Mouse (Mus musculus): ENCODE measurements around the gene Trp53i11. TPM values are rescaled to one million over a fixed set of nuclear protein-coding genes. Genes with fewer than 3 reads are reported as not detected.

Trp53i11 gene
- polyA plus RNA-seq, 1 experiment: 0.65 TPM

- Histone ChIP-seq H3K27me3 (ENCODE audit: control insufficient read depth, insufficient read depth, insufficient read length) (peaks cover 59% of the 10 kb centered on the region), H3K4me2 (ENCODE audit: low read depth) (no peak overlapping the region), H3ac (ENCODE audit: control insufficient read depth, insufficient read length) (no peak overlapping the region), H3K79me2 (ENCODE audit: control insufficient read depth, insufficient read depth) (no peaks in the 10 kb centered on the region), H3K36me3 (ENCODE audit: control insufficient read depth, insufficient read depth) (no peaks in the 10 kb centered on the region), H3K4me3 (no peak overlapping the region)
- TF ChIP-seq CEBPB (IDR thresholded peaks at IDR 0.05; ENCODE audit: insufficient read depth, poor library complexity, severe bottlenecking) (no peak), MYOD1 (IDR thresholded peaks at IDR 0.05; ENCODE audit: control insufficient read depth in 1 of 3, insufficient read length in 2 of 3, low read depth in 2 of 3) (no peak), TCF12 (IDR thresholded peaks at IDR 0.05; ENCODE audit: insufficient read depth, poor library complexity, severe bottlenecking) (no peak), MYOG (IDR thresholded peaks at IDR 0.05; ENCODE audit: control insufficient read depth in 1 of 3, insufficient read depth in 1 of 3, insufficient read length in 2 of 3, low read depth in 2 of 3) (no peak), REST (IDR thresholded peaks at IDR 0.05; ENCODE audit: insufficient read depth, insufficient read length) (no peak), USF1 (IDR thresholded peaks at IDR 0.05; ENCODE audit: low read depth) (no peak), SRF (IDR thresholded peaks at IDR 0.05; ENCODE audit: control insufficient read depth, insufficient read length, low read depth) (no peak), MAX (IDR thresholded peaks at IDR 0.05; ENCODE audit: low read depth) (no peak), TCF3 (IDR thresholded peaks at IDR 0.05; ENCODE audit: insufficient read length, low read depth) (no peak), POLR2A (IDR thresholded peaks at IDR 0.05; ENCODE audit: insufficient read length, low read depth) (no peak), POLR2AphosphoS2 (IDR thresholded peaks at IDR 0.05; ENCODE audit: insufficient read length, low read depth) (no peak)
Measured at GRCm38 (mm10) chr2:93244090-93244443, 56.7 kb downstream of the Trp53i11 start.

DNA sequence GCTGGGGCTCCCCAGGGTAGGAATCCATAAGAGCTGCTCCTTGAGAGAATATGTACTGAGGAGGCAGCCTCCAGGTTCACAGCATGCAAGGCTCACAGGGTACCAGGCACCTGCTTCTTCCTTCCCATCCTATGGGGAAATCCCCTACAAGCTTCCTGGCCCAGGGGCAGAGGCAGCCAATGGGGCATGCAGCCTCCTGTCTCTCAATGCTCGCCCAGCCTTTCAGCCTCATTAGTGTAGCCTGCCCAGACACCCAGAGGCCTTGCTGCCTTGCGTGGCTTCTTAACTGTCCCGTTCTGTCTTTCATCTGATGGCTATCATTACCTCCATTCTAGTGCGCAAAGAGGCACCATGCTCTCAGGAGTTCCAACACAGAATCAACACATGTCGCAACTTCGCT lies 61.7 kb downstream of the Trp53i11 start:
- Histone ChIP-seq H3K36me3 (ENCODE audit: control insufficient read depth, insufficient read depth) (no peaks in the 10 kb centered on the region), H3K4me3 (no peak overlapping the region), H3K27me3 (ENCODE audit: control insufficient read depth, insufficient read depth, insufficient read length) (peaks cover 46% of the 10 kb centered on the region), H3K79me2 (ENCODE audit: control insufficient read depth, insufficient read depth) (no peaks in the 10 kb centered on the region), H3ac (ENCODE audit: control insufficient read depth, insufficient read length) (no peak overlapping the region), H3K4me2 (ENCODE audit: low read depth) (no peak overlapping the region)
- TF ChIP-seq REST (IDR thresholded peaks at IDR 0.05; ENCODE audit: insufficient read depth, insufficient read length) (no peak), TCF3 (IDR thresholded peaks at IDR 0.05; ENCODE audit: insufficient read length, low read depth) (no peak), E2F4 (IDR thresholded peaks at IDR 0.05; ENCODE audit: insufficient read depth) (no peak), MYOG (IDR thresholded peaks at IDR 0.05; ENCODE audit: control insufficient read depth in 1 of 3, insufficient read depth in 1 of 3, insufficient read length in 2 of 3, low read depth in 2 of 3) (no peak), USF1 (IDR thresholded peaks at IDR 0.05; ENCODE audit: low read depth) (no peak), TCF12 (IDR thresholded peaks at IDR 0.05; ENCODE audit: insufficient read depth, poor library complexity, severe bottlenecking) (no peak), CEBPB (IDR thresholded peaks at IDR 0.05; ENCODE audit: insufficient read depth, poor library complexity, severe bottlenecking) (no peak), POLR2AphosphoS2 (IDR thresholded peaks at IDR 0.05; ENCODE audit: insufficient read length, low read depth) (no peak), MAX (IDR thresholded peaks at IDR 0.05; ENCODE audit: low read depth) (no peak), MYOD1 (IDR thresholded peaks at IDR 0.05; ENCODE audit: control insufficient read depth in 1 of 3, insufficient read length in 2 of 3, low read depth in 2 of 3) (no peak), SRF (IDR thresholded peaks at IDR 0.05; ENCODE audit: control insufficient read depth, insufficient read length, low read depth) (no peak), POLR2A (IDR thresholded peaks at IDR 0.05; ENCODE audit: insufficient read length, low read depth) (no peak)

- Histone ChIP-seq H3ac (ENCODE audit: control insufficient read depth, insufficient read length) (no peak overlapping the region), H3K4me2 (ENCODE audit: low read depth) (no peak overlapping the region), H3K4me3 (no peak overlapping the region), H3K36me3 (ENCODE audit: control insufficient read depth, insufficient read depth) (no peaks in the 10 kb centered on the region), H3K27me3 (ENCODE audit: control insufficient read depth, insufficient read depth, insufficient read length) (peaks cover 36% of the 10 kb centered on the region), H3K79me2 (ENCODE audit: control insufficient read depth, insufficient read depth) (no peaks in the 10 kb centered on the region)
- TF ChIP-seq TCF12 (IDR thresholded peaks at IDR 0.05; ENCODE audit: insufficient read depth, poor library complexity, severe bottlenecking) (no peak), POLR2A (IDR thresholded peaks at IDR 0.05; ENCODE audit: insufficient read length, low read depth) (no peak), E2F4 (IDR thresholded peaks at IDR 0.05; ENCODE audit: insufficient read depth) (no peak), MAX (IDR thresholded peaks at IDR 0.05; ENCODE audit: low read depth) (no peak), TCF3 (IDR thresholded peaks at IDR 0.05; ENCODE audit: insufficient read length, low read depth) (no peak), MYOD1 (IDR thresholded peaks at IDR 0.05; ENCODE audit: control insufficient read depth in 1 of 3, insufficient read length in 2 of 3, low read depth in 2 of 3) (no peak), MYOG (IDR thresholded peaks at IDR 0.05; ENCODE audit: control insufficient read depth in 1 of 3, insufficient read depth in 1 of 3, insufficient read length in 2 of 3, low read depth in 2 of 3) (no peak), CEBPB (IDR thresholded peaks at IDR 0.05; ENCODE audit: insufficient read depth, poor library complexity, severe bottlenecking) (no peak), REST (IDR thresholded peaks at IDR 0.05; ENCODE audit: insufficient read depth, insufficient read length) (no peak), SRF (IDR thresholded peaks at IDR 0.05; ENCODE audit: control insufficient read depth, insufficient read length, low read depth) (no peak), USF1 (IDR thresholded peaks at IDR 0.05; ENCODE audit: low read depth) (no peak), POLR2AphosphoS2 (IDR thresholded peaks at IDR 0.05; ENCODE audit: insufficient read length, low read depth) (no peak)
Measured at GRCm38 (mm10) chr2:93250611-93251010, 63.3 kb downstream of the Trp53i11 start.

Other genes starting within 250 kb of the Trp53i11 start
- 0.78 TPM for gene Prdm11, start 141.4 kb upstream of the Trp53i11 start, polyA plus RNA-seq (2012; fragmentation: generic; extraction: Trizol)
- 0.02 TPM for gene Tspan18, start 147.0 kb downstream of the Trp53i11 start, polyA plus RNA-seq (2012; fragmentation: generic; extraction: Trizol)

Measured in myocyte (in vitro differentiated cells).